Mouse (Mus musculus): ENCODE data around the gene Dock9.

GRCm38 (mm10) chr14:121620157-121620556 lies 177.5 kb downstream of the Dock9 start:
- TF ChIP-seq CTCF (IDR thresholded peaks at IDR 0.05; ENCODE audit: control insufficient read depth, insufficient read depth, low read length) (no peak), POLR2A (IDR thresholded peaks at IDR 0.05; ENCODE audit: borderline replicate concordance, control insufficient read depth, low read depth, low read length) (no peak)
